Mouse (Mus musculus) left cerebral cortex, adult 2 months (tissue): Measurements from ENCODE around the gene D130043K22Rik. TPM values are rescaled to one million over a fixed set of nuclear protein-coding genes. Genes with fewer than 3 reads are reported as not detected.
A peak's percentile ranks its signal among the peaks of the same experiment; 100 is the strongest.

ENCODE experiments used
- DNase-seq, 2 experiments: peaks; one replicate each; pipeline ENCODE4 v3.0.0; 2021 to 2022; ENCODE audit warnings: low spot score in 2 of 2, mixed read lengths in 1 of 2; ENCODE audit errors: extremely low spot score in 1 of 2
- H3K27ac ChIP-seq: fragments of 200-600 bp; 2 replicates; pipeline ENCODE4 v1.8.1; 2022
- H3K4me3 ChIP-seq: fragments of 200-600 bp; 2 replicates; pipeline ENCODE4 v1.8.1; 2022
- CTCF ChIP-seq: fragments of 200-600 bp; IDR thresholded peaks from 2 replicates; pipeline ENCODE4 v1.8.1; 2022; ENCODE audit warnings: antibody characterized with exemption, mild to moderate bottlenecking, moderate library complexity
- intact Hi-C: fragments of 180-260 bp; cut with DNase I; formaldehyde crosslinking; loops from one replicate; pipeline ENCODE4 v1.15.1; 2025
- total RNA-seq, 2 experiments: library from RNA; stranded (reverse); gene quantifications; 2 replicates each; pipeline ENCODE4 v1.2.3; 2021

D130043K22Rik gene
- total RNA-seq, 2 experiments from 2014 or later, result 30.8 to 31.2 TPM

DNA sequence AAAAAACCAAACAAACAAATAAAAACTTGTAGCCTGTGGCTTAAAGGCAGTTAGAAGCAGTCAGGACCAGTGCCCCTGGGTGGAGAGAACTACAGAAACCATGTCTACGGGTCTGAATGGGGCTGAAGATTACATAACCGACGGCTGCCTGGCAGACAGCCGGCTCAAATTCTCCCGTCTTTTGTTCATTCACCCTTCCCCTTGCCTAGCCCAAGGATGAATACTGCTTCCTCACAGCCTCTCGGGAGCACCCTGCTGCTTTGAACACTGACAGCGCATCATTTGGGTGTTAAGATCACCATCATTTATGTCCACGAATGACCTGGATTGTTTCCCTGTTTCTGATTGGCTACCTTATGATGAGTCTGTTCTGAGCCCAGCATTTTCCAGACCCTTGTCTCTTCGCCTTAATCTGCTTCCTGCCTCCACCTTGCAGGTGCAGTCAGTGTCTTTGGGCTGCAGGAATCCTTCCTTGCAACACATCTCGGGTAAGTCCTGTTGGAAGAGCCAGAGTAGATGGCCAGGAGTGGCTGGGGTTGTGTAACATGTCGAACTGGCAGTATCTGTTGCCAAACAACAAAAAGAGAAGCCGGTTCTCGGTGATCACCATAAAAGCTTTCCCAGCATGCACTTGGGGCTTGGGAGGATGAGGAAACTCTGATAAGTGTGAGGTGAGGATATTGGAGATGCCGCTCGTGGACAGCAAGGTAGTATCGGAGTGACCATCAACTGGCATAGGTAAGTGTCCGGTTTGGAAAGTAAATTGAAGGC, 97.8 kb downstream of the D130043K22Rik start, which contains the start of gene Gpld1:
Gene Gpld1, plus strand, starts transcription at position 641 of the 771 bp plus-strand sequence.
- H3K27ac ChIP-seq, result peak within 1 kb of the TSS; percentile 10; the same call in 1 of the 2 replicates
- intact Hi-C loops, result no loop called here

DNA sequence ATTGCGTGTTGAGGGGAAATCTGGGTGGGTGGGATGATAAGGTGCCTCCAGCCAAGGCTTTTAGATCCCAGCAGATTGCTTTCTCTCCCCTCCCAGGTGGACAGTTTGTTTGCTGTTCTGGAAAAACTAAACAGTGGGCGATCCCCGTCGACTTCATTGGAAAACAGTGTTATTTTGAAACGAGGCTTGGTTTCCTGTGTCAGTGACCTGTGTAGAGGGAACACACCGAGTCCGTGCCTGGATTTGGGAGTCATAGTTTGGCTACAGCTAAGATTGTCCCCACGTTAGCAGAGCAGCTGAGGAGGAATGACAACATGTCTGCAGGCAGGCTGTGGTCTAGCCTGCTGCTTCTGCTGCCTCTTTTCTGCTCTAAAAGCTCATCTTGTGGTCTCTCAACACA, 98.4 kb downstream of the D130043K22Rik start:
- intact Hi-C loops, result no loop called here

More for the DNA sequence above, 97.8 kb downstream of the D130043K22Rik start, which contains the start of gene Gpld1:
- TF ChIP-seq CTCF, result no peak
- H3K4me3 ChIP-seq, result peak within 1 kb of the TSS; percentile 31
- no peak for DNase-seq

DNA sequence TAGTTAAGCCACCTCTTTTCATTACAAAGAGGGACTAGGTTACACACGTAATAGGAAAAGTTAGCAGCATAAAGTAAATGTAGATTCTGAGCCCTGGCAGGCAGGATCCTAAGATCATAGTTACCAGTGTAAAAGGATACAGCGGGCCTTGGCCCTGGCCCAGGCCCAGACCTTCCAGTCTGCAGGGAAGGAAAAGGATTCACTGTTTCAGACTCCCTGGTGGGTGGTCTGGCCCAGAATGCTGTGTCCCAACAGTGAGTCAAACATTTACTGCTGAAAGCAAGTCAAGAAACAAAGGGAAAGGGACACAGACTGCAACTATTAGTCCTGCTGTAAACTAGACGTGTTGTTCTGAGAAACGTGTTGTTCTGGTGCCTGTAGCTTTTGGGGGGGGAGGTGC, 100.6 kb downstream of the D130043K22Rik start:
- no peak for TF ChIP-seq CTCF
- no peak overlapping the region for H3K4me3 ChIP-seq
- DNase-seq, result no peak
- intact Hi-C loops, result no loop called here
- no peak overlapping the region for H3K27ac ChIP-seq

More for the DNA sequence above, 98.4 kb downstream of the D130043K22Rik start:
- Histone ChIP-seq H3K4me3 (no peak overlapping the region), H3K27ac (no peak overlapping the region)
- DNase-seq, result no peak
- TF ChIP-seq CTCF, result no peak

DNA sequence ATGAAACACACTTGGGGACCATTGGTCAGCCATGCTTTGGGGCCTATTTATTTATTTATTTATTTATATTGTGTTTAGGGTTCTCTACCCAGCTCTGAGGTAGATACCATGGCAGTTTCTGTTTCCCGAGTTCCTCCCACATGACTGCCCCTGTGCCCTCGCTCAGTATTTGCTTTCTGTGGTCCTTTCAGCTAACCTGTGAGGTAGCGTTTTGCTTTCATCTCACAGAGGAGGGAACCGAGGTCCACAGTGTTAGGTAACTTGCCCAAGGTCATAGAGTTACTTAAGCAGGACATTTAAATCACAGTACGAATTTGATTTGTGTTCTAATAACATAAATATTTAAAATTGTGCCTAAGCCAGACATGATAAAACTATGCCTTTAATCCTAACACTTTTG, 102.2 kb downstream of the D130043K22Rik start:
- no peak overlapping the region for H3K27ac ChIP-seq
- DNase-seq, result no peak
- no peak overlapping the region for H3K4me3 ChIP-seq
- intact Hi-C loops, result no loop called here
- TF ChIP-seq CTCF, result no peak

DNA sequence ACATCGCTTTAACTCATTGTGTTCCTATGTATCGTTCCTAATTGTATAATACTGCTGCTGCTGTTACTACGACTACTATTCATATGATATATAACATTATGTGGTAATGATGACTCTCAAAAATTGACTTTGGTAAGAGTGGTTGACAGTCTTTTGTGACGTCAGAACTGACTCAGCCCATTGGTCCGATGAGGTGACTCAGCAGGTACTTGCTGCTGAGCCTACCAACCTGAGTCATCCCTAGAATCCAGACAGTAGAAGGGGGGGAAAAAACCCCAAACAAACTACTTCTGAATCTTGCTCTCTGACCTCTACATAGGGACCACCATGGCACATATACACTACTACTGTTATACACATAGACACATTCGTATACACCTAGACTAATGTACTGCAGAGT, 103.9 kb downstream of the D130043K22Rik start:
- no peak overlapping the region for H3K27ac ChIP-seq
- no peak for TF ChIP-seq CTCF
- H3K4me3 ChIP-seq, result no peak overlapping the region
- intact Hi-C loops, result no loop called here
- no peak for DNase-seq

Other genes starting within 250 kb of the D130043K22Rik start
- not detected for gene Armh2, start 103.9 kb upstream of the D130043K22Rik start, total RNA-seq
- gene Gmnn, start 83.2 kb upstream of the D130043K22Rik start, total RNA-seq, result 1 to 10 TPM; 2.6 TPM
- gene BC005537, start 43.5 kb upstream of the D130043K22Rik start, total RNA-seq, result 100 to 1,000 TPM; 151 to 161 TPM
- 10 to 100 TPM; 80.0 to 82.9 TPM for gene Acot13, start 13.6 kb upstream of the D130043K22Rik start, total RNA-seq
- gene Tdp2, start 13.5 kb upstream of the D130043K22Rik start, total RNA-seq, result 10 to 100 TPM; 18.8 to 20.7 TPM
- gene Aldh5a1, start 92.5 kb downstream of the D130043K22Rik start, total RNA-seq, result 10 to 100 TPM; 56.5 to 56.8 TPM
- 10 to 100 TPM; 19.2 to 19.8 TPM for gene Gpld1, start 98.0 kb downstream of the D130043K22Rik start, total RNA-seq
- 10 to 100 TPM; 54.3 to 65.6 TPM for gene Mrs2, start 175.2 kb downstream of the D130043K22Rik start, total RNA-seq
- 1 to 10 TPM; 5.0 to 5.1 TPM for gene Dcdc2a, start 210.9 kb downstream of the D130043K22Rik start, total RNA-seq